Mouse (Mus musculus): ENCODE measurements around the gene Jag2.

Gene Jag2

GRCm38 (mm10) chr12:112898351-112898750 is 31.2 kb downstream of the Jag2 start:
- DNase-seq, result no peak

DNA sequence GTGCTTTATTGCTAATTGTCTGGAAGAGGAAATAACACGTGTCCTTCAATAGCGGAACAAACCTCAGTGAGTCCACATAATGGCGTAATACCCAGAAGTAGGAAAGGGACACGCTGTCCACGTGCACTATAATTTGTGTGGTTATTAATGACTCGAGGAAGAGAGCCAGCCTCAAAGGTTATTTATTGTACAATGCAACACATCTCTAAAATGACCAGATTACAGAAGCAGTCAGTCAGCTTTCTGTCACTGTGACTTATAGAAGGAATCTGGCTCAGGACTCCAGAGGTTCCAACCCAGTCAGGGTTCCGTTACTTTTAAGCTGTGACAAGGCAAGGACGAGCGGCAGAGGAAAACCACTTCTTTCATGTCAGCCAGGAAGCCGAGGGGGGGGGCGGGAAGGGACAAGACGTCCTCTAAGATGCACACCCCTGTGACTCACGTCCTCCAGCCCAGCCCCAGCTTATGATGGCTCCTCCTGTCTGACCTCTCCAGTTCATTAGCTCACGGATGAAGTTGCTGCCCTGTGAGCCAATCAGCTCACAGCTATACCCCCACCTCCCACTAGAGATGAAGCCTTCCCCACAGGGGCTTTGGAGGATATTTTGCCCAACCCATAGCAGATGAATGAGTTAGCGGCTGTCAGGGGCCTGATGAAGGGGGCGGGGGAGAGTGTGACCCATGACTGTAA is 31.9 kb downstream of the Jag2 start:
- no peak for DNase-seq

DNA sequence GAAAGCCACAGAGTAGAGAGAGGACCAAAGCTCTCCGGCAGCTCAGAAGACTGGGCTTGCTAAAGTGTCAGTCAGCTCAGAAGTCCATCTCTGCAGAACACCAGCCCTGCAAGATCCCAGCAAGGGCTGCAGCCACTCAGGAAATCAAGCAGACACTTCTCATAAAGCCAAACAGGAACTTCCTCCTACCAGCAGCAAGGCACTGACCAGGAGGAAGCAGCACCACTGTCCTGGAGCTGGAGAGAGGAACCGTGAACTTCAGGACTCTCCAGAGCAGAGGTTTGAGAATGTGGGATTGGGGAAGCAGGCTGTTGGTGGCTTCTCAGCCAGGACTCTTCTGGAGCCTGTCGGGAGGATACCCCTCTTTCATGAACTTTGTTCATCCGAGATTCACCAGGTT is 34.6 kb downstream of the Jag2 start:
- DNase-seq, result no peak

GRCm38 (mm10) chr12:112894303-112894884 is 35.2 kb downstream of the Jag2 start:
- DNase-seq, result no peak

- no peak for DNase-seq
Measured at GRCm38 (mm10) chr12:112885465-112885864, 44.1 kb downstream of the Jag2 start.

GRCm38 (mm10) chr12:112881301-112881815 is 48.2 kb downstream of the Jag2 start:
- no peak for DNase-seq

- no peak for DNase-seq
Measured at GRCm38 (mm10) chr12:112880661-112881060, 48.9 kb downstream of the Jag2 start.

- DNase-seq, result no peak
Measured at GRCm38 (mm10) chr12:112879731-112880130, 49.8 kb downstream of the Jag2 start.

DNA sequence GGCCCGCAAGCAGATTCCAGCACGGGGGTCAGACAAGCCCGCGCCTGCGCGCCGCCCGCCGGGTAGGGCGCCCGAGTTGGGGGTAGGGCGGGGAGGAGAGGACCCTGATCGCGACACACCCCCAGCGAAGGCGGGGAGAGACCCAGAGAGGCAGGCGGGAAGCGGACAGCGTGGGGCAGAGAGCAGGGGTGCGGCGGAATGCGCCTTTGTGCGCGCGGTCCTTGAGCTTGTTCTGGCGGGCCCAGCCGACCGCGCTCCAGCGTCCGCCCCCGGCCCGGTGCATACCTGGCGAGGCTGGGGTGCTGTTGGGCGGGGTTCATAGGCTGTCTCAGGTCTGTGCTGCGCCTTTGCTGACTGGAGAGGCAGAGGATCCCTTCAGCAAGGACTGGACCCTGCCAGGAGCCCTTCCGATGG is 52.0 kb downstream of the Jag2 start:
- no peak for DNase-seq

GRCm38 (mm10) chr12:112877073-112877576 is 52.5 kb downstream of the Jag2 start:
- no peak for DNase-seq

GRCm38 (mm10) chr12:112876332-112877072 is 53.1 kb downstream of the Jag2 start:
- peak; percentile 33 for DNase-seq

- DNase-seq, result peak; percentile 80
Measured at GRCm38 (mm10) chr12:112875225-112876013, 54.2 kb downstream of the Jag2 start.

DNA sequence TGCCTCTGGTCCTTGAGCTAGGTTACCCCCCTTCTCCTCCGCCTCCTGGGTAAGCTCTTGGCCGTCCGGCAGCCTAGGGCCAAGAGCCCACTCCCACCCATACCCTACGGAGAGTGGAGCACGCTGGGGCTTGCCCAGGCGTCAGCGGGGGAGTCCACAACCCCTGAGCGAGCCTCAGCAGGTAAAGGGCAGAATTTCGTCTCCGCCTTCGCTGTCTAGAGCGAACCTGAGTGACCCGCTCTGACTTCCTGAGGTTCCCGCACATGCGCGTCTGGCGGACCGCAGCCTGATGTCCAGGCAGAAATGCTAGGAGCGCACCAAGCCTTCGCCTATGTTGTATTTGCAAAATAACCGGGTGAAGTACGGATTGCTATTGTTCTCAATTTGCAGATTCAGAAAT is 55.4 kb downstream of the Jag2 start:
- no peak for DNase-seq

- peak; percentile 38 for DNase-seq
Measured at GRCm38 (mm10) chr12:112873452-112874190, 56.0 kb downstream of the Jag2 start.

DNA sequence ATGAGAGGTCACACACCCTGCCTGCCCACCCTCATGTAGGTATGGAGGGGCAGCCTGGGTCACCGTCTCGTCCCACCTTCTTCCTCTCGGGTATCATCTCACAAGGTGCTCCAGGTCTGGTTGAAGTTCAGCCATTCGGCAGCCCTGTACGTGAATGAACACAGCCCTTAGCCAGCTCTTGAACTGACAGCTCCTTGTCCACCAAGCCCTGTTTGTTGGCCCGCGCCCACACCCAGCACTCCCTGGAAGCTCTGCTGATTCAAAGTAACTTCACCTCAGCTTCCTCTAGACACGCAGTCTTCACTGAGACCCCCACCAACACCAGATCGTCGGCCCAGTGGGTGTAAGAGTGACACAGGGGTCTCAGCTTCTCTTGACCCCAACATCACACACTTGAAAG is 56.6 kb downstream of the Jag2 start:
- no peak for DNase-seq

- DNase-seq, result no peak
Measured at GRCm38 (mm10) chr12:112871272-112871671, 58.3 kb downstream of the Jag2 start.

DNA sequence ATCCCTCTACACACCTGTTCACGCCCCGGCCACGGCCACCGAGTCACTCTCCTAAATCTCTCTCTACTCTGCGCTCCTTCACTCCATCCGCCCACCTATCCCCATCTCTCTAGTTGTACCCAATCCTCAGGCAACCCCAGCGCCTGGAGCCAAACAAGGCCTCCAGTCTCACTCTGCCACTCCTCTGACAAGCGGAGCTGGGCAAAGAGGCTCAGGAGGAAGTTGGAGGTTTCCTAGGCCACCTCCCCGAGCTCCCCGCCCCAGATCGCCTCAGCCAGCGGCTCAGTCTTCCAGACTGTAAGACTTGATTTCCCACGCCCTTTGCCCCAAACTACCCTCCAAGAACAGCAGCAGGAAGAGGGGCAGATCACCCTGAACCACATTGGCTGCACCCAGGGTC is 58.8 kb downstream of the Jag2 start:
- DNase-seq, result no peak

- no peak for DNase-seq
Measured at GRCm38 (mm10) chr12:112869783-112870204, 59.8 kb downstream of the Jag2 start.

- DNase-seq, result no peak
Measured at GRCm38 (mm10) chr12:112868178-112869087, 61.1 kb downstream of the Jag2 start, which contains the start of gene Gpr132. Gpr132 (minus strand) TSS chr12:112868228.

DNA sequence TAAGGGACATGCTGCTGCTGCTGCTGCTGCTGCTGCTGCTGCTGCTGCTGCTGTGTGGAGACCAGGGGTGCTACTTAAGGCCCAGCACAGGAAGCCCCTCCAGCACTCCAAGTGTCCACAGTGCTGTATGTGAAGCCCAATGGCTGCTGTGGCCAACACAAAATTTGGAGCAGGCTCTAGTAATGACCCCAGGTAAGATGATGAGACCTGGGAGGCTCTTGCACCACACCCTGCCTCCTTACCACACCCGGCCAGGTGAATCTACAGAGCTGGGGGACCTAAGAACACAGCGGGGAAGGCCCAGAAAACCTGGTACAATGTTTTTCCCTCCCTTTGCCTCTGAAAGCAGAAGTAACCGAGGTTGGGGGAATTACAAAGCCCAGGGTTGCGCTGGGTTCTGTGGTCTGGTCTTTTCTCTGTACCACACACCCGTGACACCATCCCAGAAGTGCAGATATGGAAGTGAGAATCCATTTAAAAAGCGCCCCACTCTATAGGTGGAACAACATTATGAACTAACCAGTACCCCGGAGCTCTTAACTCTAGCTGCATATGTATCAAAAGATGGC is 62.4 kb downstream of the Jag2 start:
- DNase-seq, result no peak
